Mouse (Mus musculus) megakaryocyte, embryonic 14.5 days (primary cell): Measurements from ENCODE around the gene Zfp385a.

Experiments used
- FLI1 ChIP-seq: IDR thresholded peaks from 2 replicates; pipeline ENCODE4 v1.6.1; 2012; ENCODE audit warnings: low read length, inconsistent platforms, mixed read lengths
- GATA1 ChIP-seq: IDR thresholded peaks from 3 replicates; pipeline ENCODE4 v1.6.1; 2012; ENCODE audit warnings: mixed read lengths, low read length, inconsistent platforms, borderline replicate concordance

DNA sequence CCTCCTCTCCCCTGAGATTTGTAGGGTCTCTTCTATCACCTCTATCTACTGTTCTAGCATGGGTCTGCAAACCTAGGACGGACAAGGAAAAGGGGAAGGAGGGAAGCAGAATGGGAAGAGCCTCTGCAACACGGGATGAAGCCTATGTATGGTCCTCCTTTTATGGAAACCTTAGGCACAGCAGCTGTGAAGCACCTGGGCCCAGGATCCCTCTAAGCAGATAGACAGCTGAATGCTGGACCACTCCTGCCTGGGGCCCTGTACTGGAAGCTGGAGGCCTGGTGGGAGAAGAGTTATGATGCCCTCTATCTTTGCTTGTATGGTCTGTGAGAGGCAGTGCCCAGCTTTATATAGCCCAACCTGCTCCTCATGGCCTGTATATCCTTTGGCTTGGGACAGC, 39.3 kb downstream of the Zfp385a start:
- TF ChIP-seq GATA1 (no peak), FLI1 (no peak)
